Mouse (Mus musculus) heart, postnatal 0 days (tissue): ENCODE measurements around the gene Pcbd2.
"Not testable (repeated sequence)": the region's sequence is repeated elsewhere in the genome, so short reads cannot be mapped to it uniquely, and the experiment has no call there.

Source experiments
- CTCF ChIP-seq: IDR thresholded peaks from 2 replicates; pipeline ENCODE4 v1.5.1; 2016; ENCODE audit warnings: antibody characterized with exemption, control low read depth, low read depth
- EP300 ChIP-seq: IDR thresholded peaks from 2 replicates; pipeline ENCODE4 v1.6.1; 2016; ENCODE audit warnings: antibody characterized with exemption, low read depth

GRCm38 (mm10) chr13:55695989-55696388, 31.2 kb upstream of the Pcbd2 start:
- TF ChIP-seq CTCF, EP300: not testable (repeated sequence)
